Mouse (Mus musculus) liver, adult 2 months (tissue): Measurements from ENCODE around the gene Myt1. TPM values are rescaled to one million over a fixed set of nuclear protein-coding genes. Genes with fewer than 3 reads are reported as not detected.

Source experiments
- DNase-seq: peaks from one replicate; pipeline ENCODE4 v3.0.0-alpha.2; 2011; ENCODE audit warnings: low read depth, low spot score; ENCODE audit errors: extremely low read depth
- H3K27ac ChIP-seq: fragments of 200-500 bp; replicated peaks from 2 replicates; pipeline ENCODE4 v1.5.1; 2012; ENCODE audit warnings: low read depth, mild to moderate bottlenecking, control low read depth, inconsistent platforms, low read length; ENCODE audit not compliant: insufficient read depth
- H3K27me3 ChIP-seq: fragments of 200-500 bp; 2 replicates; pipeline ENCODE4 v1.6.1; 2012; ENCODE audit warnings: mild to moderate bottlenecking, moderate library complexity, low read length, inconsistent platforms; ENCODE audit not compliant: control insufficient read depth, insufficient read depth
- H3K36me3 ChIP-seq: fragments of 200-500 bp; 2 replicates; pipeline ENCODE4 v1.6.1; 2012; ENCODE audit warnings: low read length, inconsistent platforms; ENCODE audit not compliant: control insufficient read depth, insufficient read depth
- H3K4me1 ChIP-seq: fragments of 200-500 bp; 2 replicates; pipeline ENCODE4 v1.6.1; 2011; ENCODE audit warnings: low read length; ENCODE audit not compliant: control insufficient read depth, insufficient read depth
- H3K4me3 ChIP-seq: fragments of 200-500 bp; 2 replicates; pipeline ENCODE4 v1.5.1; 2011; ENCODE audit warnings: low read depth, mild to moderate bottlenecking, control low read depth, low read length, moderate library complexity; ENCODE audit not compliant: insufficient read depth
- H3K79me2 ChIP-seq: fragments of 200-500 bp; 2 replicates; pipeline ENCODE4 v1.6.1; 2012; ENCODE audit warnings: inconsistent platforms, mild to moderate bottlenecking, low read length, moderate library complexity; ENCODE audit not compliant: control insufficient read depth, insufficient read depth
- H3K9ac ChIP-seq: fragments of 200-500 bp; 2 replicates; pipeline ENCODE4 v1.6.1; 2012; ENCODE audit warnings: low read depth, mild to moderate bottlenecking, control low read depth, inconsistent platforms, low read length
- CTCF ChIP-seq: fragments of 200-500 bp; IDR thresholded peaks from 2 replicates; pipeline ENCODE4 v1.5.1; 2011; ENCODE audit warnings: low read depth, low read length, control low read depth
- POLR2A ChIP-seq: fragments of 200-500 bp; IDR thresholded peaks from 2 replicates; pipeline ENCODE4 v1.6.1; 2011; ENCODE audit warnings: low read length, control low read depth; ENCODE audit not compliant: insufficient read depth; ENCODE audit errors: extremely low read depth
- WGBS: fragments of 180-500 bp; shearing (Covaris S2); methylation state at CpG from one replicate; pipeline ENCODE4 v1.1.7; 2018; 5-methylcytosine and 5-hydroxymethylcytosine counted together
- polyA plus RNA-seq: library from polyadenylated mRNA; depleted of rRNA; stranded (reverse); fragments of >200 nt; gene quantifications from 2 replicates; pipeline ENCODE4 v1.2.3, GENCODE M21; 2012; rRNA removed
- total RNA-seq: library from RNA; depleted of rRNA; stranded (reverse); fragments of >200 nt; gene quantifications from 2 replicates; pipeline ENCODE4 v1.2.3, GENCODE M21; 2014; rRNA removed

Gene Myt1
- total RNA-seq (not detected in 2 replicates), polyA plus RNA-seq (not detected in 2 replicates)

DNA sequence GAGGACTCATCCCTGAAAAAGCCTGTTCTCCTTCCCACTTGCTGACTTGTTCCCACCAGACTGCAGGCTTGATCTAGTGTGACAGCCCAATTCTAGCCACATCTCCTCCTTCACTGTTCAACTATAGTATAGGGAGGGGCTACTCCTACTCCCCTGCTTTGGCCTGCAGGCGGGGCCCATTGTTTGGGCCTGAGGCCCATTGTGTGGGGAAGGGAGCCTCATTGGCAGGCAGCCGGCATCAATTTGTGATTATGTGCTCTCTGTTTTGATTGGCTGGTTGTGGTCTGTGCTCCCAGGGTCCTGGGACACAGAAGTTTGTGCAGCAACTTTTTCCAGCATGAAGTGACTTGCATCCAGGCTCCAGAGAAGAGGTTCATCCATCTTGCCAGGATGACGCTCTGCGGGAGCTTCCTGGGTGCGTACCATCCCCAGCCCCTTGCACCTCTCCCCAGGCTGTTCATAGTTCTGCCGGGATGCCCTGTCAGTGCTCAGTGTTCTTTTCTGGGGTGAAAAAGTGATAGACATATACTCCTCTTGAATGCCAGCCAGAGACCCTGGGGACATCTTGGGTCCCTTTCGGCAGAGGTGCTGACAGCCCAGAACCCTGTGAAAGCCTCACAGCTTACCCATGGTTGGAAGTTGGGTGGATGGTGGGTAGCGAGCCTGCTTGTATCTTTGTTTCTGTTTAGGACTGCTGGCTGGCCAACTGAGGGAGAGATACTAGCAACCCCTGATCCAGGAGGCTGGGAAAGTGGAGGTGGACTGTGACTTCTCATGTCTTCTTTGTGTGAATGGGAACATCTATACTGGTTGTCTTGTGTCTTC, at the start of gene Myt1:
Gene Myt1 (plus strand): TSS at position 327 of the 825 bp plus-strand sequence.
- H3K4me1 ChIP-seq: no peaks in the 10 kb centered on the region
- H3K9ac ChIP-seq: no peak within 1 kb of the TSS
- 65% methylated on average over 8 of the region's 8 CpGs for WGBS
- H3K79me2 ChIP-seq: no peaks in the 10 kb centered on the region
- H3K36me3 ChIP-seq: no peaks in the 10 kb centered on the region
- no peak for DNase-seq
- H3K4me3 ChIP-seq: no peak within 1 kb of the TSS
- TF ChIP-seq CTCF: no peak
- no peak for TF ChIP-seq POLR2A
- H3K27ac ChIP-seq: no peak within 1 kb of the TSS
- H3K27me3 ChIP-seq: no peaks in the 10 kb centered on the region

DNA sequence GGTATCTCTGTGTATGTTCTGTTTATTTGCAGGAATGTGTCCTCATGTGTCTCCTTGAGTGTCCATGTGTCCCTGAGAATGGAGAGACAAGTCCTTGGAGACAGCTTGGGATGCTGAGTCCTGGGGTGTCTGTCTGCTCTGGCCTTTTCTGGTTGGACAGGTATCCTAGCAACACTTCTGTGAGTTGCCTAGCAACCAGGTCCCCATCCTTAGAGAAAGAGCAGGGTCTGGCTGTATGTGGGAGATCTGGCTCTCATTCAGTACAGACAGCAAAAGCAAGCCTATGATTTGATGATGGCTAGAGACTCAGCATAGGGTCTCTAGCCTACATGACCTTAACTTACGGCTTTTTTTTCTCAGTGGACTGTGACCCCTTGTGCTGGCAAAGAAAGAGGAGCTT, 49.4 kb upstream of the Myt1 start:
- Histone ChIP-seq H3K27me3 (no peaks in the 10 kb centered on the region), H3K9ac (no peak overlapping the region), H3K4me3 (no peak overlapping the region), H3K4me1 (no peaks in the 10 kb centered on the region), H3K27ac (no peak overlapping the region), H3K36me3 (no peaks in the 10 kb centered on the region), H3K79me2 (no peaks in the 10 kb centered on the region)
- no peak for DNase-seq
- no peak for TF ChIP-seq CTCF
- no peak for TF ChIP-seq POLR2A
- WGBS: 92% methylated on average over 1 of the region's 1 CpGs

DNA sequence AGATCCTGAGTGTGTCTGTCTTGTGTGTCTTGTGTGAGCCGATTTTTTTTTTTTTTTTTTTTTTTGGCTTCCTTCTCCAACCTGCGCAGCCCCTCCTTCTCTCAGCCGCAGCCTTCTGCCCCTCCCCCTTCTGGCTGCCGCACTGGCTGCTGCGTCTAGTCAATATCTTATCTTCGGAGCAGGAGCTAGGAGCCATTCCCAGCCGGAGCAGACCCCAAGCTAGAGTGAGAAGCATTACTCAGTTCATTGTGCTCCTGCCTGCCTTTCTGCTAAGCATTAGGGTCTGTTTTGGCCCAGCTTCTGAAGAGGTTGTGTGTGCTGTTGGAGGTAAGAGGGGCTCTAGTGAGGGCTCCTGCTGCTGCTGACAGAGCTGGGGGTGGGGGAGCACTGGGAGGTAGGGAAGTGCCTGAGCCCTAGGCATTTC, 48.2 kb upstream of the Myt1 start, which contains the start of gene Oprl1:
Gene Oprl1 (plus strand): TSS at position 114 of the 424 bp plus-strand sequence.
- Histone ChIP-seq H3K36me3 (no peaks in the 10 kb centered on the region), H3K79me2 (no peaks in the 10 kb centered on the region), H3K27ac (no peak within 1 kb of the TSS), H3K4me1 (no peaks in the 10 kb centered on the region), H3K9ac (no peak within 1 kb of the TSS), H3K27me3 (no peaks in the 10 kb centered on the region), H3K4me3 (no peak within 1 kb of the TSS)
- WGBS: 3% methylated on average over 7 of the region's 7 CpGs
- no peak for TF ChIP-seq CTCF
- no peak for TF ChIP-seq POLR2A
- DNase-seq: no peak

DNA sequence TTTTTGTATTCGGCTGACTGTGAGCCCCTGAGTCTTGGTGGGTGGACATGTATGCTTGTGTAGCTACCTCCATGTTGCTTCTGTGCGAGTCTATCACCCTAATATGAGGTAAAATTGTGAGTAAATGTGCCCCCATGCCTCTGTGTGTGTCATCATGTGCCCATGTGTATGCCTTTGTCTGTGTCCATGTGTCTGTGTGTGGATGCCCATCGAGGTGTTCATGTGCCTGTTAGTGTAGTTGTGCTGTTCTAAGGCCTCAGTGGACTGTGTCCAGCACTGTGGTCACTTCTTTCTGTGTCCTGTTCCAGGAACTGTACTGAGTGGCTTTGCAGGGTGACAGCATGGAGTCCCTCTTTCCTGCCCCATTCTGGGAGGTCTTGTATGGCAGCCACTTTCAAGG, 47.8 kb upstream of the Myt1 start:
- Histone ChIP-seq H3K36me3 (no peaks in the 10 kb centered on the region), H3K9ac (no peak overlapping the region), H3K4me3 (no peak overlapping the region), H3K79me2 (no peaks in the 10 kb centered on the region), H3K4me1 (no peaks in the 10 kb centered on the region), H3K27ac (no peak overlapping the region), H3K27me3 (no peaks in the 10 kb centered on the region)
- no peak for DNase-seq
- WGBS: 78% methylated on average over 3 of the region's 3 CpGs
- TF ChIP-seq POLR2A (no peak), CTCF (no peak)

DNA sequence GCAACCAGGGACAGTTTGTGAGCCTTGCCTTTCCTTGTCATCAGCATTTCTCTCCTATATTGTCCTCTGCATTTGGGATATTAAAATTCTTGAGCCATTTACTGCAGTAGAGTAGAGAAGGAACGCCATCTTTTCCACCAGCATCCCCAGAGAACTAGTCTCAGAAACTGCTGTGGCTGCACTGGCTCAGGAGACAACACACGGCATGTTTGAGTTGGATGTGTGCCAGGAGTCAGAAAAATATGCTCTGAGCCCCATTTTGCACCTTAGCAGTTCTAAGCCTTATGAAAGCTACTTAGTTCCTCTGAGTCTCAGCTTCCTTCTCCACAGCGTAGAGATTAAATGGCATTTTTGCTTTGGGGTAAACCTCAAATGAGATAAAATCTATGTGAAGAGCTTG, 46.1 kb upstream of the Myt1 start:
- no peaks in the 10 kb centered on the region for H3K36me3 ChIP-seq
- no peak overlapping the region for H3K4me3 ChIP-seq
- no peak overlapping the region for H3K9ac ChIP-seq
- H3K79me2 ChIP-seq: no peaks in the 10 kb centered on the region
- DNase-seq: no peak
- H3K4me1 ChIP-seq: no peaks in the 10 kb centered on the region
- no peak overlapping the region for H3K27ac ChIP-seq
- no peak for TF ChIP-seq POLR2A
- no peak for TF ChIP-seq CTCF
- 44% methylated on average over 3 of the region's 3 CpGs for WGBS
- no peaks in the 10 kb centered on the region for H3K27me3 ChIP-seq

DNA sequence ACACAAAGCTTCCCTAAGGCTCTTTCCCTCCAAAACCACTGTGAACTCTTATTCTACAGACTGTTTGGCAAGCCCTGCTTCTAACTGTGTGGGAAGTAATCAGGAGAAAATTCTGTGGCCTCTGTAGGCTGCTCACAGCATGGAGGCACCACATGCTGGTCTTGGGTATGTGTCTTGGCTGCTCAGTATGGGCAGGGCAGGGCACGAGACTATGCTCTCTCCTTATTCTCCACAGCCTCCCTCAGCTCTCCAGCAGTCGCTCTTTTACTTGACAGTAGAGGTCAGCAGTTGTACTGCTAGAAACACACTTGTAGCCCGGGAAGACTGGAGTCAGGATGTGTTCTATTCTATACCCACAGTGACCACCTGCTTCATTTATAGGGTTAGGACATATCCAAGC, 43.1 kb upstream of the Myt1 start:
- DNase-seq: no peak
- 46% methylated on average over 3 of the region's 3 CpGs for WGBS
- Histone ChIP-seq H3K27ac (no peak overlapping the region), H3K4me1 (no peaks in the 10 kb centered on the region), H3K79me2 (no peaks in the 10 kb centered on the region), H3K27me3 (no peaks in the 10 kb centered on the region), H3K9ac (no peak overlapping the region), H3K36me3 (no peaks in the 10 kb centered on the region), H3K4me3 (no peak overlapping the region)
- TF ChIP-seq CTCF: no peak
- TF ChIP-seq POLR2A: no peak
